Comparison of ENCODE assay signal across 42 mouse cellular contexts in genomic region chr5:135984546-135985044, GRCm38 (mm10). TPM values are rescaled to one million over a fixed set of nuclear protein-coding genes. Genes with fewer than 3 reads are reported as not detected.
"Had no signal": no experiment of that assay in that cellular context is flagged by ENCODE, and none has a peak within 500 bp of the region (broad histone marks: within the 10 kb centered on the region; RNA-seq: fewer than 3 reads in every experiment).

No protein-coding gene starts in this region.

- DNase-seq: left cerebral cortex, postnatal 4 days; liver; liver, embryonic 13.5 days; liver, postnatal 0 days; lung, adult 18-20 months; lung, adult 2 months; lung, embryonic 14.5 days; lung, postnatal 10 days; lung, postnatal 14 days; lung, postnatal 36 days; lung, postnatal 4 days; midbrain, embryonic 14.5 days had no signal

- H3K36me3 ChIP-seq: limb, embryonic 10.5 days; limb, embryonic 12.5 days; limb, embryonic 13.5 days; limb, embryonic 15.5 days; liver, embryonic 12.5 days; liver, embryonic 13.5 days; liver, embryonic 15.5 days; lung, embryonic 15.5 days; midbrain, embryonic 10.5 days; midbrain, embryonic 12.5 days; midbrain, embryonic 13.5 days; midbrain, embryonic 15.5 days; neural tube, embryonic 12.5 days; neural tube, embryonic 13.5 days had no signal

- H3K27me3 ChIP-seq: limb, embryonic 12.5 days; limb, embryonic 13.5 days; limb, embryonic 15.5 days; lung, embryonic 15.5 days; midbrain, embryonic 12.5 days; midbrain, embryonic 13.5 days; midbrain, embryonic 15.5 days; neural tube, embryonic 12.5 days; neural tube, embryonic 13.5 days had no signal

- H3K27ac ChIP-seq: limb, embryonic 10.5 days; limb, embryonic 12.5 days; limb, embryonic 13.5 days; limb, embryonic 15.5 days; liver, embryonic 12.5 days; liver, embryonic 13.5 days; liver, embryonic 14.5 days; liver, embryonic 15.5 days; lung, embryonic 15.5 days; macrophage; midbrain, embryonic 10.5 days; midbrain, embryonic 12.5 days; midbrain, embryonic 13.5 days; midbrain, embryonic 15.5 days; neural tube, embryonic 12.5 days; neural tube, embryonic 13.5 days had no signal

- H3K9me3 ChIP-seq: limb, embryonic 10.5 days; limb, embryonic 12.5 days; limb, embryonic 13.5 days; limb, embryonic 15.5 days; liver, embryonic 12.5 days; liver, embryonic 13.5 days; liver, embryonic 15.5 days; lung, embryonic 15.5 days; megakaryocyte, embryonic 14.5 days; midbrain, embryonic 10.5 days; midbrain, embryonic 12.5 days; midbrain, embryonic 13.5 days; midbrain, embryonic 15.5 days; neural tube, embryonic 12.5 days; neural tube, embryonic 13.5 days had no signal

- H3K4me3 ChIP-seq: limb, embryonic 10.5 days; limb, embryonic 12.5 days; limb, embryonic 13.5 days; limb, embryonic 15.5 days; liver, embryonic 12.5 days; liver, embryonic 13.5 days; liver, embryonic 15.5 days; lung, embryonic 15.5 days; megakaryocyte, embryonic 14.5 days; midbrain, embryonic 10.5 days; midbrain, embryonic 12.5 days; midbrain, embryonic 13.5 days; midbrain, embryonic 15.5 days; myocyte; neural tube, embryonic 12.5 days; neural tube, embryonic 13.5 days had no signal

- H3K9ac ChIP-seq: limb, embryonic 12.5 days; limb, embryonic 13.5 days; limb, embryonic 15.5 days; liver, embryonic 12.5 days; liver, embryonic 13.5 days; liver, embryonic 14.5 days; liver, embryonic 15.5 days; liver, postnatal 0 days; lung, embryonic 14.5 days; lung, embryonic 15.5 days; midbrain, embryonic 12.5 days; midbrain, embryonic 13.5 days; midbrain, embryonic 15.5 days; neural tube, embryonic 12.5 days; neural tube, embryonic 13.5 days had no signal

- H3K4me1 ChIP-seq: limb, embryonic 10.5 days; limb, embryonic 12.5 days; liver, embryonic 12.5 days; liver, embryonic 13.5 days; liver, embryonic 15.5 days; lung, embryonic 15.5 days; midbrain, embryonic 10.5 days; midbrain, embryonic 12.5 days; midbrain, embryonic 13.5 days; midbrain, embryonic 15.5 days; neural tube, embryonic 12.5 days had no signal

RNA-seq across cellular contexts. Expression of gene Zp3, which starts 4.7 kb away (rescaled TPM):
- total RNA-seq: left cerebral cortex, postnatal 14 days; left cerebral cortex, postnatal 25 days; left cerebral cortex, postnatal 36 days; left cerebral cortex, postnatal 4 days; liver, adult 2 months; megakaryocyte-erythroid progenitor cell, adult 5-6 weeks; monocyte, adult 5-6 weeks had no signal
- polyA plus RNA-seq: limb, embryonic 10.5 days; limb, embryonic 11.5 days; limb, embryonic 12.5 days; liver, adult 2 months; liver, embryonic 11.5 days; liver, embryonic 12.5 days; liver, embryonic 13.5 days; liver, embryonic 14.5 days; liver, embryonic 15.5 days; liver, postnatal 0 days; lung, embryonic 14.5 days; lung, embryonic 15.5 days; macrophage; midbrain, embryonic 10.5 days; midbrain, embryonic 11.5 days; midbrain, embryonic 12.5 days; midbrain, embryonic 13.5 days; midbrain, embryonic 14.5 days; neural tube, embryonic 11.5 days; neural tube, embryonic 12.5 days had no signal

RNA-seq across cellular contexts. Expression of gene Upk3b, which starts 53.7 kb away (rescaled TPM):
- total RNA-seq: left cerebral cortex, postnatal 14 days; left cerebral cortex, postnatal 25 days; left cerebral cortex, postnatal 36 days; left cerebral cortex, postnatal 4 days; megakaryocyte progenitor cell, adult 5-6 weeks; megakaryocyte, adult 5-6 weeks; megakaryocyte-erythroid progenitor cell, adult 5-6 weeks; midbrain, postnatal 0 days; monocyte, adult 5-6 weeks had no signal
- polyA plus RNA-seq: macrophage; midbrain, embryonic 10.5 days; midbrain, embryonic 11.5 days; midbrain, embryonic 13.5 days; midbrain, embryonic 14.5 days; midbrain, embryonic 15.5 days; midbrain, postnatal 0 days; myocyte had no signal
